Mouse (Mus musculus): ENCODE results near the gene Elavl4.

DNA sequence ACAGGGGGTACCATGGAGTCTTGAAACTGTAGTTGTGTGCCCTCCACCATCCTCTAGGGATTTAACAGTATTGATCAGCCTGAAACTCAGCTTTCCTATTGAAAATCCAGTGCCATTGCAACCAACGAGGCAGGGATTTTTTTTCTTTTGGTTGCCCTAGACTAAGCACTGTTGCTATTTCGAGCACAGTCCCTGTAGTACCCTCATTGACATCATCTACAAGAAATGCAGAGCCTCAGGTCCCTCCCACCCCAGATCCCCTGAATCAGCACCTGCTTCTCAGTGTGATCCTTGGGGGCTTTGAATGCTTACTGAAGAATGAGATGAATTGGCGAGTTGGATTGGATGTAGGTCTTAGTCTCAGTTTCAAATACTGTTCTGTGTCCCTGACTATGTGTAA, 119.4 kb downstream of the Elavl4 start:
- no peak for TF ChIP-seq GATA1 (IDR thresholded peaks at IDR 0.05; ENCODE audit: borderline replicate concordance, low read length)
- no peak for TF ChIP-seq FLI1 (IDR thresholded peaks at IDR 0.05; ENCODE audit: low read length)

Data from megakaryocyte, embryonic 14.5 days (primary cell).